Mouse (Mus musculus) kidney, postnatal 25 days (tissue): ENCODE measurements around the gene Proser2.
"Not testable (repeated sequence)": the region's sequence is repeated elsewhere in the genome, so short reads cannot be mapped to it uniquely, and the experiment has no call there.

Source experiments
- DNase-seq, 2 experiments: peaks; one replicate each; pipeline ENCODE4 v3.0.0; 2021; ENCODE audit warnings: mixed read lengths in 2 of 2

Proser2 gene

GRCm38 (mm10) chr2:6128136-6128805 is 1.7 kb downstream of the Proser2 start:
- DNase-seq: no peak

DNA sequence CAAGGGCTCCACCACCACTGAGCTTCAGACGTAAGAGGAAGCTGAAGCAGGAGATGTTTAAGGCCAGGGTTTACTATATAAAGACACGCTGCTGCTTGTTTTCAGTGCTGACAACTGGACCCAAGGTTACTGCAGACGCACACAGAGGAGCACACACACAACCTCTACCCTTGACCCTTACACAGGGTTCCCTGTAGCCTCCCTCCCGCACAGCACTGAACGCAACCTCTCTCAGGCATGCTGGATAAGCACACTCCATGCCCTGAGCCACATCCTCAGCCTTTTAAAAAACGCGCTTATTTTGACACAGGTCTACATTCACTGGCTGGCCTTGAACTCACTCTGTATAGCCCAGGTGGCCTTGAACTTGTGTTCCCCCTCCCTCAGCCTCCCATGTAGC is 7.0 kb downstream of the Proser2 start:
- DNase-seq: no peak

- DNase-seq: no peak
Measured at GRCm38 (mm10) chr2:6121091-6121490, 8.9 kb downstream of the Proser2 start.

- peak; percentile 64 to 79 for DNase-seq
Measured at GRCm38 (mm10) chr2:6118246-6118645, 11.8 kb downstream of the Proser2 start.

GRCm38 (mm10) chr2:6113792-6114191 is 16.2 kb downstream of the Proser2 start:
- no peak for DNase-seq

GRCm38 (mm10) chr2:6112619-6113018 is 17.4 kb downstream of the Proser2 start:
- no peak for DNase-seq

GRCm38 (mm10) chr2:6105437-6105836 is 24.6 kb downstream of the Proser2 start:
- no peak for DNase-seq

DNA sequence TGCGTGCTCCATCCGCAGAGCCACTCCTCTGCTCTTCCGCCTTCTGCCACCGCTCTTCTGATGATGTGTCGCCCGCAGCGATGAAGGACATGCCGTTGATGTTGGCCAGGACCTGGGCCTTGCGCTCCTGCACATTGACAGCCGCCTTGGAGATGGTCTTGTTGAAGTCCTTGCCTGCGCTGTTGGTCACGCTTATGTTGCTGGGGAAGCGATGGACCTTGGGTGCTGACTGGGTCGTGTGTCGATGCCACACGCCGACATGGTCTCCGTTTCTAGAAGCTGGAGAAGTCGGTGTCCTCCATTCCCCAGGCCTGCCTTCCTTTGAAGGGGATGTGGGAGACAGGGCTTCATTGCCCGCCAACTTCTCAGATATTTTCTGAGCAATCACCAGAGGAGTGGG is 29.3 kb downstream of the Proser2 start:
- no peak for DNase-seq

GRCm38 (mm10) chr2:6100027-6100749 is 29.8 kb downstream of the Proser2 start:
- DNase-seq: no peak

- DNase-seq: no peak
Measured at GRCm38 (mm10) chr2:6099443-6099842, 30.6 kb downstream of the Proser2 start.

- no peak for DNase-seq
Measured at GRCm38 (mm10) chr2:6098924-6099323, 31.1 kb downstream of the Proser2 start.

DNA sequence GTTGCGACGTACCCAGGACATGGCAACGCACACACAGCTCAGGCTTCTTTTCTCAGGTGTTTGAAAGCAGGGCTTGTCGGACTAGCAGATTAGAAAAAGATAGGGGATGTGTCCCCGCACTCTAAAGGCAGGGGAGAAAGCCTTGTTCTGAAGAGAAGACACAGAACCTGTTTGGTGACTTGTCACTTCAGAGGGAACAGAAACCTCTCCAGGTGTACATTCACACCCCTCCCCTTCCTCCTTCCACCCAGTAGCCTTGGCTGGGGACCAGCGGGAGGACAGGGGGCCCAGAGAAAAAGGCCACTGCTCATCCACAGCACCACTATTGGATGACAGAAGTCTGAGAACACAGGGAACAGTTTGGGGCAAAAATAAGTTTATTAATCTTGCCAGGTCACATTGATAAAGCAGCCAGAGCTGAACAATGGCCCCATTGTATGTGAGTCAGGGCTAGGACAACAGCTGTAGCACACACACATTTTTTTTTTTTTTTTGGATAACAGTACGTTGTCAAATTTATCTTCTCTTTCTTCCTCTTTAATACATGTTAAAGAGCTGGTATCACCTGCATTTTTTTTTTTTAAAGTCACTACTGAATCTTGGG is 32.8 kb downstream of the Proser2 start:
- no peak for DNase-seq

DNA sequence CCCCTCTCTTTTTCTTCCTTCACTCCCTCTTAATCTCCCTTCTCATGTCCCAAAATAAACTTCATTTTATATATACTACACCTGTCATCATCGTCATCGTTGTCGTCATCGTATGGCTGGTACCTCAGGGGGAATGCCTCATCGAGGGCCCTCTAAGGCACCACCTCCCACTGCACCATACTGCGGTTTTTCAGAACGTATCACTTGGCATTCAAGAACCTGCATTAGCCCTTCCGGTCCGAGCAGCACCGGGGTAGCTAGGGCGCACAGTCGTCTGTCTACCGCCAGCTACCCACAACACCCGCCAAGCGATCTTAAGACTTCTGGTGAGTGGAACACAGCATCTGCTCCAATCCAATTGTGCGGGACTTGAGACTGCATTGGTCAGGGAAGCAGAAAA is 40.1 kb downstream of the Proser2 start:
- not testable (repeated sequence) for DNase-seq

DNA sequence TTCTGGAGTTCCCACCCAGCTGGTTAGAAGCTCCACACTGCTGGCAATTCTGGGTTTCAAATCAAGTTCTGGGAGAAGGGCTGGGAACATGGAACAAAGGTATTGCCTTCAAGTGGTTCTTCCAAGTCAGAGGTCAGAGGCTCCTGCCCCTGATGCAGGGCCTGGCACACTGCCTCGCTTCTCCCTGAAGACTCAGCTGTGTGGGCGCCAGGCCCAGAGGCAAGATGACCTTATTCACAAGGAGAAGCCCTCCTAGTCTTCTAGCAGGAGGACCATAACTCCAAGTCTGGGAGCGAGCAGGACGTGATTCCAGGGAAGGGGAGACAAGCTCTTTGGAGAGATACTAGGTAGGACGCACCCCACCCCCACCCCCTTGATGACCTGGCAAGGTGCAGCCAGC is 42.9 kb downstream of the Proser2 start:
- no peak for DNase-seq

DNA sequence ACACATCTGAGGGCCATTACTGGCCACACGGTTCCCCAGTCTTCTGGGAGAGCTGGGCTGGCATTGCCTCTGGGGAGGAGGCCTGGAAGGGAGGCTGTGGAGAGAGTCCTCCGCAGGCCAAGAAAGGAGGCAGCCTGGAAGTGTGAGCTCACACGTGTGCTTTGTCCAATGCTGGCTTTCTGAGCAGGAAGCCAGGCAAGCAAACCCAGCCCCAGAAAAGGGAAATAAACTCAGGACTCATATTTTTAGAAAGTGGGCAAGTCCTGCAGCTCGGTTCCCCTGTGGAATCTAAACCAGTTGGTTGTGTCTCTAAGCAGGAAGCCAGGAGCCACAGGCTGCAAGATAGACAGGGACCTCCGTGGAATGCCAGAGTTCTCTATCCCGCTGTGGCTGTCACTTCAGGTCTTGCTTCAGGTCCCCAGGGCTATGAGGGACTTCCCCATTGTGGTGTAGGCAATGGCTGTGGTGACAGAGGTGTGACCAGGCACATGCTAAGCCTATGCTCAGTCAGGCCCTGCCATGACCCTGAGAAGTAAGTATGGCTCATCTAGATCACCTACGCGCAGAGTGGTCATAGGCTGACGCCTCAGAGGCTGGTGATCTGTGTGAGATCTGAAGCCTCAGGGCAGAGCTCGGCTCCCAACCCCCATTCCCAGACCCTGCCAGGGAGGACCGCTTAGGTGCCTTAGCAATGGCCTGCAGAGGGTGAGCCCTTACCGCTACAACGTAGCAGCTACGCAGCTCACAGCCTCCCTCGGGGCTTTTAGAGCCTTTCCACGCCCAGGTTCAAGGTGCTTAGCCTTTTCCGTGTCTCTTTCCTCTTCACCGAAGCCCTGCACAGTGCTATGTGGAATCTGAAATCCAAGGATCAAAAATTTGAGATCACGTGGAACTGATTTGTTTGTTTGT is 44.1 kb downstream of the Proser2 start:
- DNase-seq: peak in 1 of 2 experiments; percentile 22

- peak in 1 of 2 experiments; percentile 32 for DNase-seq
Measured at GRCm38 (mm10) chr2:6083696-6084095, 46.3 kb downstream of the Proser2 start.

- peak in 1 of 2 experiments; percentile 5 for DNase-seq
Measured at GRCm38 (mm10) chr2:6082615-6083014, 47.4 kb downstream of the Proser2 start.

DNA sequence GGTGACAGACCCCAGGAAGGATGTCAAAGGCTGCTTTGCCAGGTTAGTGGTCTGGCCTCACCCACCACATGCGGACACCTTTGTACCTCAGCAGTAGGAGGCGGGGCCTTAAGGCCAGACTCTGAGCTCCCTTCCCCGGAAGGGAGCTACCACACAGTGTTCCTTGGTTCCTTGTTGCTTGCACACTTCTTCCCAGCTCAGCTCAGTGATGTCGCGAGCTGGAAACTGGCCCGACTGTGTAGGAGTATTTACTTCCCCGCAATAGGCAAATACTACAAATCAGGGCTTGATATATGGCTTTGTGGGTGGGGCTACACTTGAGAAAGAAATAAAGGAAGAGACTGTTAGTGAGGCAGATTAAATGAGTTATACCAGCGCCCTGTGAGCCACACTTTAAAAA is 48.9 kb downstream of the Proser2 start:
- no peak for DNase-seq

- no peak for DNase-seq
Measured at GRCm38 (mm10) chr2:6080037-6080436, 50.0 kb downstream of the Proser2 start.

- DNase-seq: no peak
Measured at GRCm38 (mm10) chr2:6075530-6075896, 54.5 kb downstream of the Proser2 start.

GRCm38 (mm10) chr2:6074891-6075529 is 55.0 kb downstream of the Proser2 start:
- peak; percentile 72 to 83 for DNase-seq

GRCm38 (mm10) chr2:6072685-6073260 is 57.2 kb downstream of the Proser2 start:
- no peak for DNase-seq
